Mouse (Mus musculus) common myeloid progenitor, adult 5-6 weeks (primary cell): ENCODE measurements around the gene Mt1. TPM values are rescaled to one million over a fixed set of nuclear protein-coding genes. Genes with fewer than 3 reads are reported as not detected.
"Not testable (repeated sequence)": the region's sequence is repeated elsewhere in the genome, so short reads cannot be mapped to it uniquely, and the experiment has no call there.

ENCODE experiments used
- ATAC-seq: replicated peaks from 2 replicates; pipeline ENCODE4 v1.8.0; 2016; ENCODE audit warnings: low read depth, mild to moderate bottlenecking, moderate TSS enrichment, inconsistent platforms; ENCODE audit not compliant: poor library complexity, severe bottlenecking
- total RNA-seq: library from RNA; stranded (forward); fragments of 200-1000, 187-1606 nt; gene quantifications from 2 replicates; pipeline ENCODE4 v1.2.3, GENCODE M21; 2017

The Mt1 gene
- total RNA-seq, result 115 and 180 TPM in 2 replicates

DNA sequence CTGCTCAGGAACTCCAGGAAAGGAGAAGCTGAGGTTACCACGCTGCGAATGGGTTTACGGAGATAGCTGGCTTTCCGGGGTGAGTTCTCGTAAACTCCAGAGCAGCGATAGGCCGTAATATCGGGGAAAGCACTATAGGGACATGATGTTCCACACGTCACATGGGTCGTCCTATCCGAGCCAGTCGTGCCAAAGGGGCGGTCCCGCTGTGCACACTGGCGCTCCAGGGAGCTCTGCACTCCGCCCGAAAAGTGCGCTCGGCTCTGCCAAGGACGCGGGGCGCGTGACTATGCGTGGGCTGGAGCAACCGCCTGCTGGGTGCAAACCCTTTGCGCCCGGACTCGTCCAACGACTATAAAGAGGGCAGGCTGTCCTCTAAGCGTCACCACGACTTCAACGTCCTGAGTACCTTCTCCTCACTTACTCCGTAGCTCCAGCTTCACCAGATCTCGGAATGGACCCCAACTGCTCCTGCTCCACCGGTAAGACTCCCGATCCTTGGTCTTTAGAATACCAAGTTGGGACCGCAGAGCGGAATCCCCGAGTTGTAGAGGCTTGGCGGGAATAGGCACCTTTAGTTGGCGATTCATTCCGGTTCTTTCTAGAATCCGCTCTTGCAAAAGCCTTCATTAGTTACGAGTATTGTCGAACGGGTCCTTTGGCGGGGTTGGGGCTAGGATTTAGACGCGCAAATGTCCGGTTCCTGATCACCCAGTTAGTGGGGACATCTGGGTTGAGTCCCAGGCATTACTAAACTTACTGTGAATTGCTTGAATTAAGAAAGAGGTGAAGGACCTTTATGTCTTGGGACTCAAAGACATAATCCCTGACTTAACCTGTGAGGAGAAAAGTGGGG, at the start of gene Mt1:
TSS of gene Mt1 (plus strand) at position 226 of the 856 bp plus-strand sequence.
- peak; percentile 87 for ATAC-seq

DNA sequence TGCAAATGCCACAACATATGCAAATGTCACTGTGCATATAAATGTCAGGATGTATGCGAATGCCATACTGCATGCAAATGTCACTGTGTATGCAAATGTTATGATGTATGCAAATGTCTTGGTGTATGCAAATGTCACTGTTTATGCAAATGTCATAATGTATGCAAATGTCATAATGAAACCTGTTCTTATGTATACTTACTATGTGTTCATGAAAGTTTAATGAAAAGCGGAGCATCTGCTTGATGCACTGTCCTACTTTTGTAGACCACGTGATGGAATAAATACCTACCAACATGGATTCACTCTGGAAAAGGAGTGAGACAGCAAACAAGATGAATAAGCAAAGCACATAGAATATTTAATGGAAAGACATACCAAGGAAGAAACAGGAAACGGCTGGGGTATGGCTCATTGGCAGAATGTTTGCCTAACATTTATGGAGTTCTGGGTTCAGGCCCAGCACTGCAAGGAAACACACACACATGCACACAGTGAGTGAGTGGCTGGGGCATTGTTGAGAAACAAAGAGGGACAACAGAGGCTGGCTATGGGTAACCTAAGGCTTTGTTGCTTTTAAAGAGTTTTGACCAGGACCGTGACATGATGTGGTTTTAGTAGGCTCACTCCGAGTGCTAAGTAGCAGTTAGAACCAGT, 49.6 kb upstream of the Mt1 start:
- no peak for ATAC-seq

DNA sequence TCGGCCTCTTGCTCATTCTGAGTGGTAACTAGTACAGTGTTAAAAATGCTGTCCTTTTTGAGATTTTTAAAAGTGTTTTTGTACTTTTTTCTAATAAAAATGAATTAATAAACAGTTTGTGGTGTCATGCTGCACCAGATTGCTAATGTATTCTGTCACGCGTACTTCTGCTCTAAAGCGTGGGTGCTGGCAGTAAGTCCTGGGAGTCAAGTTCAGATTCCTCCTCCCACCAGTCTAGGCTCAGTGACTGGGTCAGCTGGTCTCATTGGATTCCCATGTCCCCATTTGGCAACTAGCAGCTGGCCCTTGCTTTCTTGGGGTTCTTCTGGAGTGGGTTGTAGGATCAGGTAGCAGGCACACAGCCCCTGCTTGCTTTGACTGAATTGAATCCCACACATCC, 48.8 kb upstream of the Mt1 start:
- no peak for ATAC-seq

- 0 out of 2 replicates have a peak, but pooled peaks have one; percentile 22 for ATAC-seq
Measured at GRCm38 (mm10) chr8:94132096-94132495, 46.8 kb upstream of the Mt1 start.

- not testable (repeated sequence) for ATAC-seq
Measured at GRCm38 (mm10) chr8:94134601-94135000, 44.3 kb upstream of the Mt1 start.

GRCm38 (mm10) chr8:94135556-94135955, 43.3 kb upstream of the Mt1 start:
- no peak for ATAC-seq

DNA sequence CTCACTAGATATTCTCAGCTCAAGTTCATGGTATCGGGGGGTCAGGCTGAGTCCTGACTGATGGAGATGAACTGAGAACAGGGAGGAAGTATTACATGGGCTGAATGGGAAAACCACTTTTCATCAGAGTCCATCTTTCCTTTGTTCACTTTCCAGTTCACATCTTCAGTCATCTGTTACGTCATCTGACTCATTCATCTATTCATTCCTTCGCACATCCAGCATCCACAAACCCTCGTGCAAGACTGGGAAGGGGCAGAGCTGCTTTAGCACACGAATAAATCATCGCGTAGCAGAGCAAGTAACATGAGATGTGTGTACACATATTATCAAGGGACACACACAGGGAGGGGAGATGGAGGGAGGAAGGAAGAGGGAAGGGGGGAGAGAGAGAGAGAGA, 42.7 kb upstream of the Mt1 start:
- ATAC-seq, result no peak

DNA sequence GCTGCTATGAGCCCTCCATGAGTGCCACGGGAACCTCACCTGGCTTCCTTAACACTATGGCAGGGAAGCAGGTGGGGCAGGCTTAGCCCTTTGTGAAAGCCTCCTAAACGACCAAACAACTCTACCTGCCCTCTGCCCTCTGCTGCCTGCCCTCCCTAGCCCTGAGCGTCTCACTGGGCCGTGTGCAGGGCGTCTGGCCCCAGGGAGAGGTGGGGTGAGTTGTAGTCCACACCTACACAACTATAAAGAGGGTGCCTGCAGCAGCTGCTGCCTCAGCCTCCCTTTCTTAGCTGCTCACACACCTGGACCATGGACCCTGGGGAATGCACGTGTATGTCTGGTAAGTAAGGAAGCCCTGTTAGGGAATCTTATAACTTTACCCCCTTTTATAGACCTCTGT, 41.9 kb upstream of the Mt1 start, which contains the start of gene Mt4:
TSS of gene Mt4 (plus strand) at position 265 of the 400 bp plus-strand sequence.
- ATAC-seq, result no peak

DNA sequence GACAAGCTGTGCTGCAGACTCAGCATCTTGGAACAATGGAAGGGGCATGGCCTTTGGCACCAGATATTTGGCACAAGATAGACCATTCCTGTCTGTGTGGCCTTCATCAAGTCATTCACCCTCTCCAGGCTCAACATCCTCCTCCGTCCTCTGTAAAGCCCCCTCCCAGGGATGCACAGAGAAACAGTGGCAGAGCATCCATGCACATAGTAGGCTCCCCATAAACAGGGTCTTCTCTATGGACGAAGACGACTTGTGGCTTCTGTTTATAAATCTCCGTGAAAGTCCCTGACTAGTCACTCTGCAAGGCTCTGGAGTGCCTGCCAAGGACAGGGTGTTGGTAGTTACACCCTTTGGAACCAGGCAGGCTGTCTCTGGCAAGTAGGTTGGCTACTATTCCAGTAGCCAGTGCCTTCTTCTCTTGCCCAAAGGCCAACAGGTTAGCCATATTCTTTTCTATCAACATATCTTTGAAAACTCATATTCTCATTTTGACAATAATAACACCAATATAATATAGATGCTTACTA, 38.6 kb upstream of the Mt1 start:
- no peak for ATAC-seq

GRCm38 (mm10) chr8:94148236-94148635, 30.6 kb upstream of the Mt1 start:
- no peak for ATAC-seq

- ATAC-seq, result peak; percentile 52
Measured at GRCm38 (mm10) chr8:94150925-94151324, 28.0 kb upstream of the Mt1 start.

GRCm38 (mm10) chr8:94152513-94153300, 26.2 kb upstream of the Mt1 start, which contains the start of gene Mt3:
Mt3 (plus strand) TSS chr8:94152607.
- ATAC-seq, result peak; percentile 90

DNA sequence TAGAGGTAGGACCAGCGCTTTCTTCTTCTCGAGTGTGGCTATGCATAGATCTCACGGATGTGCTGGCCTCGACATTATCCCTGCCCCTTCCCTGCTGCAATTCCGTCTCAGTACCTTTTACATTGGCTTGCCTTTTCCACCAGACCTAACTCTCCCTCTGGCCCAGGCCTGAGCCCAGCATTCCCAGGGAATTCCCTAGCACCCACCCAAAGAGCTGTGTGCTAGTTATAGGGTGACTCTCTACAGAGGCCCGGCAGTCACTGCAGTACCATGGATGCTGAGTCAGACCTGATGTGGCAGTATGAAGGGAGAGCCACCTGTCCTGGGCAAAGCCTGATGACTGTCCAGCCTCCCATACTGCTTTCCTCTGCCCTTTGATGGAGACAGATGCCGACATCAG, 25.4 kb upstream of the Mt1 start:
- no peak for ATAC-seq

DNA sequence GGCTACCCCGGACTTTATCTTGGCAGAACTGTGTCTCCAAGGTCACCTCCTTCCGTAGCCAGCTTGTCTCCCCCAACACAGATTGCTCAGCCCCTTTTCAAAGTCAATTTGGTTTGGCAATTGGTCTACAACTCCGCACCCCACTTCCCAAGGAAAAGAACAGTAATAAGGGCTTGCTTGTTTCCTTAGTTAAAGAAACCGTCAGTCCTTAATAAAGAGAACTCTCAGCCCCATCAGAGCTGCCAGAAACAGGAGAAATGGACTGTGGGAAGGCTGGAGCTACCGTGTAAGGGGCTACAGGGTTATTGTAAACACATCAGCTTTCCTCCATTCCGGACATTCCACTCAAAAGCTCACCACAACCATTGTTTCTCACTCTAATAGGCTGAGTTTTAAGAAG, 24.3 kb upstream of the Mt1 start:
- no peak for ATAC-seq

DNA sequence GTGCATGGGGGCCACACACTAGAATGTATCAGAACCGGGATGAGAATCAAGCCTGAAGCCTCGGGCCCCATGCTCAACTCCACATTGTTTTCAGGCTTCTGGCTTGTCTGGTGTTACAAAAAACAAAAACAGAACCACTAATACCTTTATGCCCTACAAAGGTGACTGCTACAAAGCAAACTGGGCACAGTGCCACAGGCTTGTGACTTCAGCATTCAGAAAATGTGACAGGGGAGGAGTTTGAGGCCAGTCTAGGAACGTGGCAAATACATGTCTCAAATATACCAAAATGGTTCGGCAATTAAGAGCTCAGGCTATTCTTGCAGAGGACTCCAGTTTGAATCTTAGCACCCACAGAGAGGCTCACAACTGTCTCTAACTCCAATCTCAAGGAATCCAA, 22.8 kb upstream of the Mt1 start:
- ATAC-seq, result no peak

DNA sequence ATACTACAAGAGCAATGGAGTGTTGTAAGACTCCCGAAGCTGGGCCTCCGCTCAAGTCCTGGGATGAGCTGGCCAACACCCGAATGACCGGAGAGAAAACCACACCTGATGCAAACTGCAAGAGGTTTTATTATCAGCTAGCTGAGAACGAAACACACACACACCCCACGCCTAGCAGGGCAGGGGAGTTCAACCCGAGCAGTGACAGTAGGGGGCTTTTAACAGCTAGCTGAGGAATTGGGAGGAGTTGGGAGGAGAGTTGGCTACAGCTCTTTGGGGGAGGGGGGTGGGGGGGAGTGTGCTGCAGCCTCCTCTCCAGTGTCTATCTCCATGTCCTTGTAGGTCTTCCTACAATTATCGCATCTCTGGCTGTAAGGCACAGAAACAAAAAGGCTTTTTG, 13.1 kb upstream of the Mt1 start:
- not testable (repeated sequence) for ATAC-seq

GRCm38 (mm10) chr8:94167244-94167643, 11.6 kb upstream of the Mt1 start:
- peak; percentile 74 for ATAC-seq

GRCm38 (mm10) chr8:94169547-94169946, 9.3 kb upstream of the Mt1 start:
- no peak for ATAC-seq

- no peak for ATAC-seq
Measured at GRCm38 (mm10) chr8:94171321-94171755, 7.5 kb upstream of the Mt1 start.
